Mouse (Mus musculus) T-helper 2 cell (primary cell): Measurements from ENCODE around the gene Crat.
"Not testable (repeated sequence)": the region's sequence is repeated elsewhere in the genome, so short reads cannot be mapped to it uniquely, and the experiment has no call there.

Experiments
- in situ Hi-C: fragments of 300-600 bp; cut with MboI, MseI; formaldehyde crosslinking; loops from one replicate; pipeline ENCODE4 v1.15.1; 2025; ENCODE audit warnings: high pct_unique_total_duplicates

The Crat gene

GRCm38 (mm10) chr2:30440701-30441517 lies 25.3 kb upstream of the Crat start:
- in situ Hi-C loops = no loop called here

GRCm38 (mm10) chr2:30440211-30440700 lies 24.6 kb upstream of the Crat start:
- in situ Hi-C loops = no loop called here

GRCm38 (mm10) chr2:30439631-30440030 lies 24.0 kb upstream of the Crat start:
- in situ Hi-C loops = no loop called here

- in situ Hi-C loops = no loop called here
Observed at GRCm38 (mm10) chr2:30437791-30438190, 22.2 kb upstream of the Crat start.

GRCm38 (mm10) chr2:30436809-30437208 lies 21.2 kb upstream of the Crat start:
- in situ Hi-C loops = no loop called here

GRCm38 (mm10) chr2:30436156-30436545 lies 20.5 kb upstream of the Crat start:
- in situ Hi-C loops = no loop called here

- in situ Hi-C loops = no loop called here
Observed at GRCm38 (mm10) chr2:30435326-30436155, 19.9 kb upstream of the Crat start.

GRCm38 (mm10) chr2:30429156-30429555 lies 13.5 kb upstream of the Crat start:
- in situ Hi-C loops = loop anchor here (10.0 kb wide), 1 partner anchor 826 kb away; no protein-coding TSS in a partner anchor

- in situ Hi-C loops = loop anchor here (10.0 kb wide), 1 partner anchor 833 kb away; no protein-coding TSS in a partner anchor
Observed at GRCm38 (mm10) chr2:30421432-30421831, 5.8 kb upstream of the Crat start.

GRCm38 (mm10) chr2:30419112-30419511 lies 3.5 kb upstream of the Crat start:
- in situ Hi-C loops = no loop called here

GRCm38 (mm10) chr2:30418259-30418658 lies 2.6 kb upstream of the Crat start:
- in situ Hi-C loops = no loop called here

- in situ Hi-C loops = no loop called here
Observed at GRCm38 (mm10) chr2:30417595-30418165, 2.1 kb upstream of the Crat start.

GRCm38 (mm10) chr2:30417154-30417553 lies 1.5 kb upstream of the Crat start:
- in situ Hi-C loops = not testable (repeated sequence)

- in situ Hi-C loops = no loop called here
Observed at GRCm38 (mm10) chr2:30416649-30416965, 994 bp upstream of the Crat start.

- in situ Hi-C loops = no loop called here
Observed at GRCm38 (mm10) chr2:30415936-30416648, 479 bp upstream of the Crat start, which contains the start of gene Ptpa. TSS of gene Ptpa (plus strand) at chr2:30416039.

GRCm38 (mm10) chr2:30414681-30415080 lies 932 bp downstream of the Crat start:
- in situ Hi-C loops = no loop called here

- in situ Hi-C loops = no loop called here
Observed at GRCm38 (mm10) chr2:30414101-30414500, 1.5 kb downstream of the Crat start.

GRCm38 (mm10) chr2:30413038-30413973 lies 2.3 kb downstream of the Crat start:
- in situ Hi-C loops = no loop called here

GRCm38 (mm10) chr2:30409454-30410176 lies 6.0 kb downstream of the Crat start:
- in situ Hi-C loops = loop anchor here (5.0 kb wide), 1 partner anchor 42 kb away; no protein-coding TSS in a partner anchor
